Mouse (Mus musculus): ENCODE results near the gene Homer1. TPM values are rescaled to one million over a fixed set of nuclear protein-coding genes. Genes with fewer than 3 reads are reported as not detected.

Homer1 gene
- polyA plus RNA-seq, 1 experiment from 2014 or later: 19.5 TPM

- WGBS: 94% methylated on average over 1 of the region's 1 CpGs
- Histone ChIP-seq H3K36me3 (0 out of 2 replicates have a peak, but pooled peaks cover 3% of the 10 kb centered on the region), H3K9me3 (replicated peaks) (no peaks in the 10 kb centered on the region), H3K4me3 (no peak overlapping the region), H3K27me3 (no peaks in the 10 kb centered on the region), H3K27ac (no peak overlapping the region), H3K9ac (no peak overlapping the region), H3K4me1 (no peaks in the 10 kb centered on the region), H3K4me2 (replicated peaks) (no peak overlapping the region)
- no peak for ATAC-seq (ENCODE audit: low FRiP score)
Measured at GRCm38 (mm10) chr13:93344395-93344794, 45.0 kb downstream of the Homer1 start.

GRCm38 (mm10) chr13:93345854-93346253 lies 46.4 kb downstream of the Homer1 start:
- H3K4me2 ChIP-seq (replicated peaks): no peak overlapping the region
- no peak overlapping the region for H3K4me3 ChIP-seq
- H3K9me3 ChIP-seq (replicated peaks): no peaks in the 10 kb centered on the region
- H3K27ac ChIP-seq: no peak overlapping the region
- 0 out of 2 replicates have a peak, but pooled peaks cover 9% of the 10 kb centered on the region for H3K36me3 ChIP-seq
- no peaks in the 10 kb centered on the region for H3K4me1 ChIP-seq
- H3K27me3 ChIP-seq: no peaks in the 10 kb centered on the region
- ATAC-seq (ENCODE audit: low FRiP score): no peak
- WGBS: 87% methylated on average over 3 of the region's 3 CpGs
- H3K9ac ChIP-seq: no peak overlapping the region

GRCm38 (mm10) chr13:93352030-93352429 lies 52.6 kb downstream of the Homer1 start:
- Histone ChIP-seq H3K27me3 (no peaks in the 10 kb centered on the region), H3K36me3 (0 out of 2 replicates have a peak, but pooled peaks cover 11% of the 10 kb centered on the region), H3K4me2 (replicated peaks) (no peak overlapping the region), H3K9ac (no peak overlapping the region), H3K27ac (no peak overlapping the region), H3K9me3 (replicated peaks) (no peaks in the 10 kb centered on the region), H3K4me3 (no peak overlapping the region), H3K4me1 (no peaks in the 10 kb centered on the region)
- no peak for ATAC-seq (ENCODE audit: low FRiP score)
- WGBS: 79% methylated on average over 2 of the region's 2 CpGs

- H3K4me2 ChIP-seq (replicated peaks): no peak overlapping the region
- no peak overlapping the region for H3K9ac ChIP-seq
- 0 out of 2 replicates have a peak, but pooled peaks cover 8% of the 10 kb centered on the region for H3K36me3 ChIP-seq
- H3K27me3 ChIP-seq: no peaks in the 10 kb centered on the region
- no peaks in the 10 kb centered on the region for H3K4me1 ChIP-seq
- H3K27ac ChIP-seq: no peak overlapping the region
- no peak overlapping the region for H3K4me3 ChIP-seq
- no peaks in the 10 kb centered on the region for H3K9me3 ChIP-seq (replicated peaks)
- WGBS: 79% methylated on average over 7 of the region's 7 CpGs
- no peak for ATAC-seq (ENCODE audit: low FRiP score)
Measured at GRCm38 (mm10) chr13:93354420-93355278, 55.2 kb downstream of the Homer1 start.

GRCm38 (mm10) chr13:93355279-93355587 lies 55.8 kb downstream of the Homer1 start:
- Histone ChIP-seq H3K4me3 (no peak overlapping the region), H3K4me1 (no peaks in the 10 kb centered on the region), H3K27me3 (no peaks in the 10 kb centered on the region), H3K27ac (no peak overlapping the region), H3K36me3 (0 out of 2 replicates have a peak, but pooled peaks cover 5% of the 10 kb centered on the region), H3K9me3 (replicated peaks) (no peaks in the 10 kb centered on the region), H3K9ac (no peak overlapping the region), H3K4me2 (replicated peaks) (no peak overlapping the region)
- ATAC-seq (ENCODE audit: low FRiP score): no peak
- WGBS: 92% methylated on average over 6 of the region's 6 CpGs

GRCm38 (mm10) chr13:93358522-93358921 lies 59.1 kb downstream of the Homer1 start:
- Histone ChIP-seq H3K36me3 (no peaks in the 10 kb centered on the region), H3K27ac (no peak overlapping the region), H3K27me3 (no peaks in the 10 kb centered on the region), H3K4me2 (replicated peaks) (no peak overlapping the region), H3K4me1 (no peaks in the 10 kb centered on the region), H3K9ac (no peak overlapping the region), H3K4me3 (no peak overlapping the region), H3K9me3 (replicated peaks) (no peaks in the 10 kb centered on the region)
- 89% methylated on average over 1 of the region's 1 CpGs for WGBS
- no peak for ATAC-seq (ENCODE audit: low FRiP score)

GRCm38 (mm10) chr13:93367555-93367954 lies 68.1 kb downstream of the Homer1 start:
- no peaks in the 10 kb centered on the region for H3K27me3 ChIP-seq
- H3K9me3 ChIP-seq (replicated peaks): no peaks in the 10 kb centered on the region
- H3K9ac ChIP-seq: no peak overlapping the region
- no peak overlapping the region for H3K4me2 ChIP-seq (replicated peaks)
- no peaks in the 10 kb centered on the region for H3K36me3 ChIP-seq
- H3K4me3 ChIP-seq: no peak overlapping the region
- no peak overlapping the region for H3K27ac ChIP-seq
- no peak for ATAC-seq (ENCODE audit: low FRiP score)
- H3K4me1 ChIP-seq: no peaks in the 10 kb centered on the region
- 89% methylated on average over 5 of the region's 5 CpGs for WGBS

GRCm38 (mm10) chr13:93368812-93369584 lies 69.6 kb downstream of the Homer1 start:
- H3K9me3 ChIP-seq (replicated peaks): no peaks in the 10 kb centered on the region
- 95% methylated on average over 7 of the region's 7 CpGs for WGBS
- no peak overlapping the region for H3K4me3 ChIP-seq
- ATAC-seq (ENCODE audit: low FRiP score): no peak
- no peaks in the 10 kb centered on the region for H3K4me1 ChIP-seq
- no peaks in the 10 kb centered on the region for H3K27me3 ChIP-seq
- no peaks in the 10 kb centered on the region for H3K36me3 ChIP-seq
- H3K9ac ChIP-seq: no peak overlapping the region
- H3K27ac ChIP-seq: no peak overlapping the region
- no peak overlapping the region for H3K4me2 ChIP-seq (replicated peaks)

- 88% methylated on average over 5 of the region's 5 CpGs for WGBS
- no peak overlapping the region for H3K4me3 ChIP-seq
- H3K27me3 ChIP-seq: no peaks in the 10 kb centered on the region
- H3K9ac ChIP-seq: no peak overlapping the region
- no peak for ATAC-seq (ENCODE audit: low FRiP score)
- no peaks in the 10 kb centered on the region for H3K4me1 ChIP-seq
- no peaks in the 10 kb centered on the region for H3K36me3 ChIP-seq
- H3K4me2 ChIP-seq (replicated peaks): no peak overlapping the region
- no peaks in the 10 kb centered on the region for H3K9me3 ChIP-seq (replicated peaks)
- H3K27ac ChIP-seq: no peak overlapping the region
Measured at GRCm38 (mm10) chr13:93374457-93374856, 75.0 kb downstream of the Homer1 start.

- H3K36me3 ChIP-seq: no peaks in the 10 kb centered on the region
- H3K9me3 ChIP-seq (replicated peaks): no peaks in the 10 kb centered on the region
- no peak overlapping the region for H3K9ac ChIP-seq
- no peak for ATAC-seq (ENCODE audit: low FRiP score)
- WGBS: 88% methylated on average over 1 of the region's 1 CpGs
- no peaks in the 10 kb centered on the region for H3K4me1 ChIP-seq
- no peak overlapping the region for H3K4me2 ChIP-seq (replicated peaks)
- H3K27ac ChIP-seq: no peak overlapping the region
- H3K27me3 ChIP-seq: no peaks in the 10 kb centered on the region
- no peak overlapping the region for H3K4me3 ChIP-seq
Measured at GRCm38 (mm10) chr13:93378493-93378892, 79.1 kb downstream of the Homer1 start.

GRCm38 (mm10) chr13:93380399-93381063 lies 81.1 kb downstream of the Homer1 start:
- no peak overlapping the region for H3K27ac ChIP-seq
- H3K4me2 ChIP-seq (replicated peaks): no peak overlapping the region
- H3K36me3 ChIP-seq: no peaks in the 10 kb centered on the region
- WGBS: 93% methylated on average over 8 of the region's 8 CpGs
- H3K4me3 ChIP-seq: no peak overlapping the region
- H3K4me1 ChIP-seq: no peaks in the 10 kb centered on the region
- no peaks in the 10 kb centered on the region for H3K27me3 ChIP-seq
- no peak for ATAC-seq (ENCODE audit: low FRiP score)
- no peak overlapping the region for H3K9ac ChIP-seq
- no peaks in the 10 kb centered on the region for H3K9me3 ChIP-seq (replicated peaks)

GRCm38 (mm10) chr13:93381301-93381700 lies 81.9 kb downstream of the Homer1 start:
- Histone ChIP-seq H3K9ac (no peak overlapping the region), H3K4me2 (replicated peaks) (no peak overlapping the region), H3K27me3 (no peaks in the 10 kb centered on the region), H3K27ac (no peak overlapping the region), H3K36me3 (no peaks in the 10 kb centered on the region), H3K4me3 (no peak overlapping the region), H3K9me3 (replicated peaks) (no peaks in the 10 kb centered on the region), H3K4me1 (no peaks in the 10 kb centered on the region)
- ATAC-seq (ENCODE audit: low FRiP score): no peak
- 91% methylated on average over 1 of the region's 1 CpGs for WGBS
